Mouse (Mus musculus) lung, postnatal 25 days (tissue): Measurements from ENCODE around the gene Pes1.
"Not testable (repeated sequence)": the region's sequence is repeated elsewhere in the genome, so short reads cannot be mapped to it uniquely, and the experiment has no call there.

Experiments
- DNase-seq: peaks from one replicate; pipeline ENCODE4 v3.0.0; 2022; ENCODE audit warnings: low spot score

The Pes1 gene

GRCm38 (mm10) chr11:4006462-4006861 is 42.7 kb downstream of the Pes1 start:
- no peak for DNase-seq

GRCm38 (mm10) chr11:4012616-4013015 is 48.8 kb downstream of the Pes1 start:
- no peak for DNase-seq

- not testable (repeated sequence) for DNase-seq
These were observed 52.0 kb downstream of the Pes1 start for GRCm38 (mm10) chr11:4015796-4016195.

- DNase-seq: not testable (repeated sequence)
These were observed 58.3 kb downstream of the Pes1 start for GRCm38 (mm10) chr11:4022111-4022510.

- DNase-seq: no peak
These were observed 59.5 kb downstream of the Pes1 start for GRCm38 (mm10) chr11:4023321-4023720.

- no peak for DNase-seq
These were observed 63.3 kb downstream of the Pes1 start for GRCm38 (mm10) chr11:4027066-4027465.

- no peak for DNase-seq
These were observed 64.0 kb downstream of the Pes1 start for GRCm38 (mm10) chr11:4027561-4028334.

GRCm38 (mm10) chr11:4029343-4029742 is 65.6 kb downstream of the Pes1 start:
- DNase-seq: no peak
